Mouse (Mus musculus): ENCODE data around the gene Ankrd22. TPM values are rescaled to one million over a fixed set of nuclear protein-coding genes. Genes with fewer than 3 reads are reported as not detected.
"Not testable (repeated sequence)": the region's sequence is repeated elsewhere in the genome, so short reads cannot be mapped to it uniquely, and the experiment has no call there.

Ankrd22 gene
- polyA plus RNA-seq, 1 experiment: not detected

DNA sequence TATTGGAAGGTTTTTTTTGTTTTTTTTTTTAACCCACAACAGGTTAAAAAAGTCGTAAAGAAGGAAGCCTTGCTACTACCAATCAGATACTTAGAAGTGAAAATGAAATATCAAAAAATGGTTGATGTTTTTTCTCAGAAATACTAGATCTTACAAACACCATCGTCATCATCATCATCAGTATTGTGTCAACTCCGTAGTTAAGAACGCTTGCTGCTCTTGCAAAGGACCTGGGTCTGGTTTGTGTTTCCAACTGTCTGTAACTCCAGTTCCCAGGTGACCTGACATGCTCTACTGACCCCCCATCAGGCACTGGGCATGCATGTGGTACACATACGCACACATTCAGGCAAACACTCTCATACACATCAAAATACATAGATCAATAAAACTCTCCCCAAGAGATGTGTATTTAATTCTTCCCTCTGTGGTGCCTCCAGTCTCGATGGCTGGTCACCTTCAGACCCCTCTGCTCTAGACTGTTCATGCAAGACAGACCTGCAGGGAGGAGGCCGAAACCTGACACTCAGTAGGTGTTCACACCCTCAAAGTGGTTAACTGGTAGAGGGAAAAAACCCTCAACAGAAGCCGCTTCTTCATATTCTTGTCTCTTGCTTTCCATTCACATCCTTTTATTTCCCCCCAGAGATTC is 44.2 kb upstream of the Ankrd22 start:
- TF ChIP-seq MAX (IDR thresholded peaks at IDR 0.05): no peak
- no peak for TF ChIP-seq USF1 (IDR thresholded peaks at IDR 0.05; ENCODE audit: low read depth)
- no peak for TF ChIP-seq CTCF (IDR thresholded peaks at IDR 0.05; ENCODE audit: control insufficient read depth, insufficient read depth, insufficient read length)
- no peak for TF ChIP-seq MYOG (IDR thresholded peaks at IDR 0.05; ENCODE audit: control insufficient read depth, extremely low read depth, insufficient read length)
- no peak for TF ChIP-seq FOSL1 (IDR thresholded peaks at IDR 0.05; ENCODE audit: insufficient read depth, low read length, poor library complexity, severe bottlenecking)
- no peak for TF ChIP-seq MYOD1 (IDR thresholded peaks at IDR 0.05; ENCODE audit: control insufficient read depth, insufficient read length, low read depth)
- no peak for TF ChIP-seq CEBPB (IDR thresholded peaks at IDR 0.05; ENCODE audit: low read depth)
- Histone ChIP-seq H3K36me3 (ENCODE audit: control insufficient read depth, insufficient read depth) (no peaks in the 10 kb centered on the region), H3K4me3 (ENCODE audit: insufficient read depth, poor library complexity, severe bottlenecking) (no peak overlapping the region), H3K79me3 (ENCODE audit: low read depth) (peaks cover 22% of the 10 kb centered on the region), H3K79me2 (ENCODE audit: control insufficient read depth, insufficient read depth) (peaks cover 81% of the 10 kb centered on the region), H3ac (ENCODE audit: control insufficient read depth, insufficient read length, low read depth) (no peak overlapping the region), H3K27me3 (ENCODE audit: control insufficient read depth, insufficient read depth, insufficient read length) (no peaks in the 10 kb centered on the region)

DNA sequence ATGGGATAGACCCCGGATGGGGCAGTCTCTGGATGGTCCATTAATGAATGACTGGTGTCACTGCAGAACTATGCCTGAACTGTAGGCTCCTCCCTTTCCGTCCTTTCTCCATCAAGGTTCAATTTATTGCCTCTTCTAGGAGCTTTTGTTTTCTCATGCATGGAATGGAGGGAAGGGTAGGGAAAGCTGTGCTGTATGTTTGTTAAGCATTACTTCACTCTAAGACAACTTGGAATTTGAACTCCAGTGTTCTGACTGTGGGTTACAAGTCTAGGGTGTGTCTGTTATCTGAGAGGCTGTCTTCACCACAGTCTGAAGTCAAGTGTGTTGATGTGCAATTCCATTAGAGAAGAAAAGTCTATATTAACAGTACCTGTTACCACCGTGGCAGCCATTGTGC is 43.2 kb upstream of the Ankrd22 start:
- no peak for TF ChIP-seq MAX (IDR thresholded peaks at IDR 0.05)
- TF ChIP-seq MYOD1 (IDR thresholded peaks at IDR 0.05; ENCODE audit: control insufficient read depth, insufficient read length, low read depth): no peak
- no peak for TF ChIP-seq FOSL1 (IDR thresholded peaks at IDR 0.05; ENCODE audit: insufficient read depth, low read length, poor library complexity, severe bottlenecking)
- TF ChIP-seq MYOG (IDR thresholded peaks at IDR 0.05; ENCODE audit: control insufficient read depth, extremely low read depth, insufficient read length): no peak
- TF ChIP-seq CTCF (IDR thresholded peaks at IDR 0.05; ENCODE audit: control insufficient read depth, insufficient read depth, insufficient read length): no peak
- TF ChIP-seq CEBPB (IDR thresholded peaks at IDR 0.05; ENCODE audit: low read depth): no peak
- no peak for TF ChIP-seq USF1 (IDR thresholded peaks at IDR 0.05; ENCODE audit: low read depth)
- Histone ChIP-seq H3K79me3 (ENCODE audit: low read depth) (peaks cover 20% of the 10 kb centered on the region), H3K4me3 (ENCODE audit: insufficient read depth, poor library complexity, severe bottlenecking) (no peak overlapping the region), H3K27me3 (ENCODE audit: control insufficient read depth, insufficient read depth, insufficient read length) (no peaks in the 10 kb centered on the region), H3K79me2 (ENCODE audit: control insufficient read depth, insufficient read depth) (peaks cover 79% of the 10 kb centered on the region), H3K36me3 (ENCODE audit: control insufficient read depth, insufficient read depth) (no peaks in the 10 kb centered on the region), H3ac (ENCODE audit: control insufficient read depth, insufficient read length, low read depth) (no peak overlapping the region)

DNA sequence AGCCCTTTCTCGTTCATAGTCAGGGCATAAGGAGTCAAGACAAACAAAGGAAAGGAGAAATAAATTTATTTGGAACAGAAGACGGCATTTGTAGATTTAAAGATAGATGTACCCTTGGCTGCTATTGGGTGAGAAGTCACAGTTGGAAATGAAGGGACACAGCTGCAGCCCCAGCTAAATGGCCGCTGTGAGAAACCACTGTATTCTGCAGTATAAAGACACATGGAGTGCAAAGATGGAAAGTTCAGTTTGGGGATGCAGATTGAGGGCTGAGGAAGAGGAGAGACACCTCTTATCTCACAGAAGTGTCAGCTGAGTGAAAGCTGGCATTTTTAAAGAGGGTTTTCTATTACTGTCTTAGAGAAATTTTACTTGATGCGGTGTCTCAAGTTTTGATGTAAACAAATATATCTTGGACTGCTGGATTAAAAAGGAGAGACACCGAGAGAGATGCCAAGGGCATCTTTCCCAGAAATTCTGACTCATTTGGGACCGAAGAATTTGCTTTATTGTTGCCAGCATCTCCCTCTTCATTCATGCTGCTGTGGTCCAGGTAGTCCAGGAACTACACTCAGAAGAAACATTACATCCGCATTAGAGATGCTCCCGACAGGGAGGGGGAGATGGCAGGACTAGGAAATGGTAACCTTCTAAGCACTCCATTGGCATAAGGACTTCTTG is 41.0 kb upstream of the Ankrd22 start:
- no peak overlapping the region for H3K4me3 ChIP-seq (ENCODE audit: insufficient read depth, poor library complexity, severe bottlenecking)
- H3K36me3 ChIP-seq (ENCODE audit: control insufficient read depth, insufficient read depth): no peaks in the 10 kb centered on the region
- peaks cover 83% of the 10 kb centered on the region for H3K79me2 ChIP-seq (ENCODE audit: control insufficient read depth, insufficient read depth)
- peaks cover 31% of the 10 kb centered on the region for H3K79me3 ChIP-seq (ENCODE audit: low read depth)
- H3K27me3 ChIP-seq (ENCODE audit: control insufficient read depth, insufficient read depth, insufficient read length): no peaks in the 10 kb centered on the region
- TF ChIP-seq MYOG (IDR thresholded peaks at IDR 0.05; ENCODE audit: control insufficient read depth, extremely low read depth, insufficient read length): no peak
- no peak for TF ChIP-seq MYOD1 (IDR thresholded peaks at IDR 0.05; ENCODE audit: control insufficient read depth, insufficient read length, low read depth)
- TF ChIP-seq FOSL1 (IDR thresholded peaks at IDR 0.05; ENCODE audit: insufficient read depth, low read length, poor library complexity, severe bottlenecking): no peak
- TF ChIP-seq CTCF (IDR thresholded peaks at IDR 0.05; ENCODE audit: control insufficient read depth, insufficient read depth, insufficient read length): no peak
- no peak for TF ChIP-seq MAX (IDR thresholded peaks at IDR 0.05)
- TF ChIP-seq USF1 (IDR thresholded peaks at IDR 0.05; ENCODE audit: low read depth): no peak
- no peak for TF ChIP-seq CEBPB (IDR thresholded peaks at IDR 0.05; ENCODE audit: low read depth)
- no peak overlapping the region for H3ac ChIP-seq (ENCODE audit: control insufficient read depth, insufficient read length, low read depth)

DNA sequence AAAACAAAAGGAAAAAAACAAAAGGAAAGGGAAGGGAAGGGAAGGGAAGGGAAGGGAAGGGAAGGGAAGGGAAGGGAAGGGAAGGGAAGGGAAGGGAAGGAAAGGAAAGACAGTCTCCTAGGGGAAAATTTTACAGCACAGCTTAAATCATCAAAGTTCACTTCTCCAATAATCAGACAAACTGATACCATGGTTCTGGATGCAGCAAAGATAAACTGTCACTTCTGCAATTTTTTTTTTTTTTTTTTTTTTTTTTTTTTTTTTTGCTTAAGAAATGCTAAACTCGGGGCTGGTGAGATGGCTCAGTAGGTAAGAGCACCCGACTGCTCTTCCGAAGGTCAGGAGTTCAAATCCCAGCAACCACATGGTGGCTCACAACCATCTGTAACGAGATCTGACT is 40.3 kb upstream of the Ankrd22 start:
- H3ac ChIP-seq (ENCODE audit: control insufficient read depth, insufficient read length, low read depth); H3K27me3 ChIP-seq (ENCODE audit: control insufficient read depth, insufficient read depth, insufficient read length); H3K4me3 ChIP-seq (ENCODE audit: insufficient read depth, poor library complexity, severe bottlenecking); H3K36me3 ChIP-seq (ENCODE audit: control insufficient read depth, insufficient read depth): not testable (repeated sequence)
- Histone ChIP-seq H3K79me3 (ENCODE audit: low read depth) (peaks cover 34% of the 10 kb centered on the region), H3K79me2 (ENCODE audit: control insufficient read depth, insufficient read depth) (peaks cover 83% of the 10 kb centered on the region)

DNA sequence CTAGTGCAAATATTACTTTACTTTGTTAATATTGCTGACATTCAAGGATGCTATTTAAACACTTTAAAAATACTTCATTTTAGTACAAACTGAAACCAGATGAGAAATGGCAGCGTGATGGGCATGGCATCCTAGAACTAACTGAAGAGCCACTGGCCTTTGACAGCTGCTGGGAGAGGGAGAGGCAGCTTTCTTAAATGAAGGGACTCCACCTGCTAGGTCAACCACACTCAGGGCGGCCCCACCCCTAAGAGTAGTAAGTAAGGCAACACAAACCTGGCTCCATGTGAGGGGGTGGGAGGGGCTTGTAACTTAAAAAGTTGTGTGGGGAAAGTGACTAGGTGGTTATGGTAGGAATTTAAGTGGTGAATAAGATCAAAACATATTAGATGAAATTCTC is 36.8 kb upstream of the Ankrd22 start:
- peaks cover 46% of the 10 kb centered on the region for H3K79me3 ChIP-seq (ENCODE audit: low read depth)
- H3K4me3 ChIP-seq (ENCODE audit: insufficient read depth, poor library complexity, severe bottlenecking): no peak overlapping the region
- no peaks in the 10 kb centered on the region for H3K27me3 ChIP-seq (ENCODE audit: control insufficient read depth, insufficient read depth, insufficient read length)
- no peak overlapping the region for H3ac ChIP-seq (ENCODE audit: control insufficient read depth, insufficient read length, low read depth)
- peaks cover 91% of the 10 kb centered on the region for H3K79me2 ChIP-seq (ENCODE audit: control insufficient read depth, insufficient read depth)
- TF ChIP-seq MAX (IDR thresholded peaks at IDR 0.05) (no peak), FOSL1 (IDR thresholded peaks at IDR 0.05; ENCODE audit: insufficient read depth, low read length, poor library complexity, severe bottlenecking) (no peak), USF1 (IDR thresholded peaks at IDR 0.05; ENCODE audit: low read depth) (no peak)
- no peaks in the 10 kb centered on the region for H3K36me3 ChIP-seq (ENCODE audit: control insufficient read depth, insufficient read depth)

DNA sequence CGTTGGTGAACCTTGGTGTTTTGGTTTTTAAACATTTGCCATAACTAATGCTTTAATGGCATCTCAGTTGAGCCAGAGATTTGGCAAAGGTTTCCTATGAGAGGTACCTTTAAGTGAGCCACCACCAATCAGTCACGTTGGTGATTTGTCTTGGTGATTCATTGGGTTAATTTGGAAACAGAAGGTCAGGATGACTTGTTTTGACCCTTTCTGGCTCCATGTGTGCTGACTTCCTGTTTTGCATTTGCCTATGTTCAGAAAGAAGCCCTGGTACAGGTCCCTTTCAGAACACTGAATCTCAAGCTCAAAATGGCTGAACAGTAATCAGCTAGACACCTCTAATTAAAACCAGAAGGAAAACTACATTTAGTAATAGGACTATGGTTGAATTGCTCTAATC is 33.6 kb upstream of the Ankrd22 start:
- peaks cover 96% of the 10 kb centered on the region for H3K79me2 ChIP-seq (ENCODE audit: control insufficient read depth, insufficient read depth)
- H3K79me3 ChIP-seq (ENCODE audit: low read depth): peaks cover 60% of the 10 kb centered on the region
- no peak overlapping the region for H3K4me3 ChIP-seq (ENCODE audit: insufficient read depth, poor library complexity, severe bottlenecking)
- no peaks in the 10 kb centered on the region for H3K27me3 ChIP-seq (ENCODE audit: control insufficient read depth, insufficient read depth, insufficient read length)
- TF ChIP-seq CTCF (IDR thresholded peaks at IDR 0.05; ENCODE audit: control insufficient read depth, insufficient read depth, insufficient read length) (no peak), USF1 (IDR thresholded peaks at IDR 0.05; ENCODE audit: low read depth) (no peak), MYOG (IDR thresholded peaks at IDR 0.05; ENCODE audit: control insufficient read depth, extremely low read depth, insufficient read length) (no peak), MAX (IDR thresholded peaks at IDR 0.05) (no peak), CEBPB (IDR thresholded peaks at IDR 0.05; ENCODE audit: low read depth) (no peak), MYOD1 (IDR thresholded peaks at IDR 0.05; ENCODE audit: control insufficient read depth, insufficient read length, low read depth) (no peak), FOSL1 (IDR thresholded peaks at IDR 0.05; ENCODE audit: insufficient read depth, low read length, poor library complexity, severe bottlenecking) (no peak)
- no peaks in the 10 kb centered on the region for H3K36me3 ChIP-seq (ENCODE audit: control insufficient read depth, insufficient read depth)
- H3ac ChIP-seq (ENCODE audit: control insufficient read depth, insufficient read length, low read depth): no peak overlapping the region
